Mouse (Mus musculus) ES-E14 (cell line): ENCODE data around the gene Necab2.

ENCODE experiments used
- ZC3H11A ChIP-seq: IDR thresholded peaks from 2 replicates; pipeline ENCODE4 v1.6.1; 2012; ENCODE audit warnings: low read depth, mild to moderate bottlenecking, inconsistent platforms, low read length, borderline replicate concordance
- ZNF384 ChIP-seq: IDR thresholded peaks from 2 replicates; pipeline ENCODE4 v1.6.1; 2012; ENCODE audit warnings: low read depth, low read length, inconsistent platforms

DNA sequence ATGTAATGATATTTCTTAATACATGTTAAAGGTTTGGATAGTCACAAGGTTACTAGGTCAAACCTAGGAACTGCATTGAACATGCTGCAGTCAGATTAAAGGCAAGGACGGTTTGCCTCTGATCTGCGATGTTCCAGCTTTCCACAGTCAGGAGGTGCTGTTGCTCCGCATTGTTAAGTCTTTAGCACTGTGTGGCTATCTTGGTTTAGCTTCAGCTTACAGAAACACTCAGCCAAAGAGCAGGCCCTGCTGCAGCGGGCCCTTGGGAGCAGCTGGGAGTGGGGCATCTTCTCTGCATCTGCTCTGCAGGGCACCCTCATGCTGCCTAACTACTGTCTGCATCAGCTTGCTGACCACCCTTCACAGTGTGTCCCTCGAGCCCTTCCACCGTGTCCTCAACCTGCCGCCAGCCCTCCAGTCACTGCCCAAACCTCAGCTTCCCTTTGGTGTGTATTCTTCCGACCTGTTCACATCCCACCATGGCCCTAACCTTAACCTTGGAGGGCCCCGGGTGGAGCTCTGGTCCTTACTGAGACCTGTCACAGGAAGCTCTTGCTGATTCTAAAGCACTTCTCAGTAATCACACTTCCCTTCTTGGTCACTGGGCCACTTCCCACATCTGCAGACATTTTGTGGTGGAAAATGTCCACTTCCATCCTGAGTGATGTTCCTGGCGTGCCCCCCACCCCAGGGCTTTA is 34.3 kb upstream of the Necab2 start:
- no peak for TF ChIP-seq ZNF384
- no peak for TF ChIP-seq ZC3H11A
